Mouse (Mus musculus) cortical plate, adult 2 months (tissue): ENCODE data around the gene Zscan5b.

Source experiments
- CTCF ChIP-seq: fragments of 200-500 bp; IDR thresholded peaks from 2 replicates; pipeline ENCODE4 v1.5.1; 2011; ENCODE audit warnings: mild to moderate bottlenecking, control low read depth, low read length; ENCODE audit not compliant: insufficient read depth; ENCODE audit errors: extremely low read depth
- POLR2A ChIP-seq: fragments of 200-500 bp; IDR thresholded peaks from 2 replicates; pipeline ENCODE4 v1.6.1; 2011; ENCODE audit warnings: mild to moderate bottlenecking, low read length, control low read depth; ENCODE audit not compliant: insufficient read depth; ENCODE audit errors: extremely low read depth

- no peak for TF ChIP-seq CTCF
- no peak for TF ChIP-seq POLR2A
Observed at GRCm38 (mm10) chr7:6284442-6285012, 62.4 kb downstream of the Zscan5b start.
